Mouse (Mus musculus) splenic B cell, adult 2 months (primary cell): ENCODE results near the gene Igsf6.

ENCODE experiments used
- DNase-seq: peaks from one replicate; pipeline ENCODE4 v3.0.0-alpha.2; 2011; ENCODE audit warnings: low read depth, low spot score
- H3K27me3 ChIP-seq: 2 replicates; pipeline ENCODE4 v1.6.1; 2012; ENCODE audit warnings: mild to moderate bottlenecking, low read length, moderate library complexity, mixed read lengths; ENCODE audit not compliant: control insufficient read depth, poor library complexity, insufficient read depth, severe bottlenecking
- H3K36me3 ChIP-seq: 2 replicates; pipeline ENCODE4 v1.6.1; 2012; ENCODE audit warnings: mild to moderate bottlenecking, low read length, moderate library complexity, mixed read lengths; ENCODE audit not compliant: control insufficient read depth, poor library complexity, insufficient read depth, severe bottlenecking

The Igsf6 gene

GRCm38 (mm10) chr7:121074281-121074680 lies at the start of gene Igsf6:
Igsf6 (minus strand) TSS chr7:121074572.
- H3K27me3 ChIP-seq, result no peaks in the 10 kb centered on the region
- no peak for DNase-seq
- no peaks in the 10 kb centered on the region; the same call in 1 of the 2 replicates for H3K36me3 ChIP-seq

GRCm38 (mm10) chr7:121120143-121120818 lies 45.9 kb upstream of the Igsf6 start:
- DNase-seq, result peak; percentile 68
- Histone ChIP-seq H3K36me3 (no peaks in the 10 kb centered on the region), H3K27me3 (no peaks in the 10 kb centered on the region)

- no peaks in the 10 kb centered on the region for H3K36me3 ChIP-seq
- DNase-seq, result no peak
Measured at GRCm38 (mm10) chr7:121111762-121112161, 37.4 kb upstream of the Igsf6 start.

GRCm38 (mm10) chr7:121111321-121111720 lies 36.9 kb upstream of the Igsf6 start:
- no peaks in the 10 kb centered on the region for H3K36me3 ChIP-seq
- no peaks in the 10 kb centered on the region for H3K27me3 ChIP-seq
- no peak for DNase-seq

More at GRCm38 (mm10) chr7:121111762-121112161, 37.4 kb upstream of the Igsf6 start:
- no peaks in the 10 kb centered on the region for H3K27me3 ChIP-seq

- DNase-seq, result no peak
- Histone ChIP-seq H3K36me3 (no peaks in the 10 kb centered on the region), H3K27me3 (no peaks in the 10 kb centered on the region)
Measured at GRCm38 (mm10) chr7:121107851-121108250, 33.5 kb upstream of the Igsf6 start.

GRCm38 (mm10) chr7:121098614-121099389 lies 24.4 kb upstream of the Igsf6 start:
- Histone ChIP-seq H3K27me3 (no peaks in the 10 kb centered on the region), H3K36me3 (no peaks in the 10 kb centered on the region)
- no peak for DNase-seq

- Histone ChIP-seq H3K36me3 (no peaks in the 10 kb centered on the region), H3K27me3 (no peaks in the 10 kb centered on the region)
- no peak for DNase-seq
Measured at GRCm38 (mm10) chr7:121093026-121093425, 18.7 kb upstream of the Igsf6 start.

- no peak for DNase-seq
- Histone ChIP-seq H3K36me3 (no peaks in the 10 kb centered on the region), H3K27me3 (no peaks in the 10 kb centered on the region)
Measured at GRCm38 (mm10) chr7:121090748-121091147, 16.4 kb upstream of the Igsf6 start.

GRCm38 (mm10) chr7:121088745-121089144 lies 14.4 kb upstream of the Igsf6 start:
- Histone ChIP-seq H3K27me3 (no peaks in the 10 kb centered on the region), H3K36me3 (no peaks in the 10 kb centered on the region)
- DNase-seq, result peak; percentile 3

- Histone ChIP-seq H3K27me3 (no peaks in the 10 kb centered on the region), H3K36me3 (no peaks in the 10 kb centered on the region)
- DNase-seq, result no peak
Measured at GRCm38 (mm10) chr7:121085500-121085899, 11.1 kb upstream of the Igsf6 start.

- DNase-seq, result no peak
- Histone ChIP-seq H3K27me3 (no peaks in the 10 kb centered on the region), H3K36me3 (no peaks in the 10 kb centered on the region)
Measured at GRCm38 (mm10) chr7:121084840-121085453, 10.6 kb upstream of the Igsf6 start.

GRCm38 (mm10) chr7:121082949-121083513 lies 8.7 kb upstream of the Igsf6 start:
- Histone ChIP-seq H3K36me3 (no peaks in the 10 kb centered on the region), H3K27me3 (no peaks in the 10 kb centered on the region)
- DNase-seq, result no peak

GRCm38 (mm10) chr7:121081816-121082215 lies 7.4 kb upstream of the Igsf6 start:
- no peak for DNase-seq
- no peaks in the 10 kb centered on the region; the same call in 1 of the 2 replicates for H3K36me3 ChIP-seq
- no peaks in the 10 kb centered on the region for H3K27me3 ChIP-seq

- Histone ChIP-seq H3K27me3 (no peaks in the 10 kb centered on the region), H3K36me3 (no peaks in the 10 kb centered on the region; the same call in 1 of the 2 replicates)
- no peak for DNase-seq
Measured at GRCm38 (mm10) chr7:121081350-121081749, 7.0 kb upstream of the Igsf6 start, which contains the start of gene Otoa. Otoa (plus strand) TSS chr7:121081650.

- H3K36me3 ChIP-seq, result no peaks in the 10 kb centered on the region; the same call in 1 of the 2 replicates
Measured at GRCm38 (mm10) chr7:121077829-121078228, 3.5 kb upstream of the Igsf6 start.

More at GRCm38 (mm10) chr7:121077829-121078228, 3.5 kb upstream of the Igsf6 start:
- peak; percentile 58 for DNase-seq
- H3K27me3 ChIP-seq, result no peaks in the 10 kb centered on the region
